Mouse (Mus musculus): Measurements from ENCODE around the gene Nt5c1a. TPM values are rescaled to one million over a fixed set of nuclear protein-coding genes. Genes with fewer than 3 reads are reported as not detected.
"Not testable (repeated sequence)": the region's sequence is repeated elsewhere in the genome, so short reads cannot be mapped to it uniquely, and the experiment has no call there.

The Nt5c1a gene
- polyA plus RNA-seq (2016; fragmentation: Nextera tagmentation; extraction: Ambion mirVana), result not detected in 2 replicates

DNA sequence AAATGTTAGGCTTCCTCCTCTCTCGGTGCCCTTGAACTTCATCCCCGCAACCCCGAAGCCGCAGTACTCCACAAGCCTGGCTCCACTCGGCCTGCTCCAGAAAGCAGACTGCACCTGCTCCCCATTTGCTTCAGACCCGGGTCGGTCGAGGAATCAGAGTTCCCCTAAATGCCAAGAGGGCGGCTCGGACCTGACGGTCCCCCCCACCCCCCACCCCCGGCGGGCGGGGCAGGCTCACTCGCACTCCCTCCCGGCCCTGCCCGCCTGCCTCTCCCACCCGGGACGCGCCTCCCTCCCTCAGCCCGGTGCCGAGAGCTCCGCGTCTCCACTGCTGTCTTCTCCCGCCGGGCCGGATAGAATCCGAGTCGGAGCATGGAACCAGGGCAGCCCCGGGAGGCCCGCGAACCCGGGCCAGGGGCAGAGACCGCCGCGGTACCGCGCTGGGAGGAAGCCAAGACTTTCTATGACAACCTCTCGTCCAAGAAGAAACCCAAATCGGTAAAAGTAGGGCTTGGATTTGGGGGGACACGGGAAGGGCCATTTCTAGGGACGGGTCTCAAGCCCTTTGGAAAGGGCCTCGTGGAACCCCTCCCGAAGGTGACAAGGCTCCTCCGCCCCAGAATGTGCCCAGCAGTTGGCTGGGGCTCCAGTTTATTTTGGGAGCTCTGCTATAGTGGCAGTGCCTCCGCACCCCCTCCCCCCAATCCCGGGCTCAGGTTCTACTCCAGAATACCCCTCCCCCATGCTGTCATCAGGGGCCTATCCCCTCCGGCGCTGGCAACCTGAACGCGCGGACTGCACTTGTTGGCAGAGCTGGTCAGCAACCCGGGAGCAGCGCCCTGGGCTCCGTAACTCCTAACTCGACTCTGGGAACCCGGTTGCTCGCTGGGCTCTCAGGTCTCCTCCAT is at the start of gene Nt5c1a:
TSS of gene Nt5c1a (plus strand) at position 319 of the 908 bp plus-strand sequence.
- Histone ChIP-seq H3K4me1 (replicated peaks) (peaks cover 13% of the 10 kb centered on the region), H3K9ac (replicated peaks) (peak within 1 kb of the TSS; percentile 51), H3K36me3 (no peaks in the 10 kb centered on the region), H3K27me3 (peaks cover 70% of the 10 kb centered on the region), H3K4me3 (replicated peaks) (peak within 1 kb of the TSS; percentile 40), H3K27ac (no peak within 1 kb of the TSS), H3K4me2 (peak within 1 kb of the TSS; percentile 77), H3K9me3 (no peaks in the 10 kb centered on the region)
- 1% methylated on average over 58 of the region's 58 CpGs for WGBS
- ATAC-seq (ENCODE audit: insufficient number of reproducible peaks, insufficient read depth, low FRiP score, low TSS enrichment, low read depth), result peak; percentile 40; the same call in 1 of the 2 replicates

DNA sequence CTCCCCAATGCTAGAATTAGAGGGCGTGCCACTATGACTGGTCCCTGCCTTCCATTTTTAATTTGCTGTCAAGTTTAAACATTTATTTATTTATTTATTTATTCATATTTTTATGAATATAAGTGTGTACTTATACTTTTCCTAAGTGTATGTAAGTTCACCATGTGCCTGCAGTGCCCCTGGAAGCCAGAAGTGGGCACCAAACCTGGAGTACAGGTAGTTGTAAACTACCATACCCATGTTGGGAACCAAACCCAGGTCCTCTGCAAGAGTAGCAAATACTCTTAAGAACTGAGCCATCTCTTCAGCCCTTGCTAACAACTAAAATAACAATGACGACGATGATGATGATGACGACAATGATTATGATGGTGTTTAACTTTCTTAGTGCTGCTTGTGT is 49.3 kb upstream of the Nt5c1a start:
- Histone ChIP-seq H3K4me2 (no peak overlapping the region), H3K4me1 (replicated peaks) (no peaks in the 10 kb centered on the region), H3K4me3 (replicated peaks) (no peak overlapping the region), H3K27ac (no peak overlapping the region), H3K36me3 (no peaks in the 10 kb centered on the region), H3K27me3 (0 out of 2 replicates have a peak, but pooled peaks cover under 1% of the 10 kb centered on the region), H3K9ac (replicated peaks) (no peak overlapping the region), H3K9me3 (no peaks in the 10 kb centered on the region)
- no peak for ATAC-seq (ENCODE audit: insufficient number of reproducible peaks, insufficient read depth, low FRiP score, low TSS enrichment, low read depth)
- 76% methylated on average over 4 of the region's 4 CpGs for WGBS

DNA sequence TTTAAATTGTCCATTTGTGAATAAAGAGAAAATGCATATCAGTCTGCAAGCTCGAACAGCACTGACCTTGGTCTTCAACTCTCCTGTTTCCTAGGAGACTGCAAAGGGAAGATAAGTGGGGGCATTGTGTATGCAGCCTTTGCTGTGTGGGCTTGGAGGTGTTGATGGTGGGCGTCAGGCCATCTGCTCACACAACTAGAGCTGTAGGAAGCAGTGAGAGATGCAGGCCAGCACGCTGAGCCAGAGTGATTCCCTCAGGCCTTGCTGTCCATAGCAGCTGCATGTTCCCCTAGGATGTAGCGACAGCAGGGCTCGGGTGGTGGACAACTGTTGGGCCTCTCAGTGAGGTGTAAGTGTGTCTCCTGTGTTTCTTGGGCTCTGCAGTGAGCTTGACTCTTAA is 48.3 kb upstream of the Nt5c1a start:
- 57% methylated on average over 5 of the region's 5 CpGs for WGBS
- no peaks in the 10 kb centered on the region for H3K27me3 ChIP-seq
- no peaks in the 10 kb centered on the region for H3K9me3 ChIP-seq
- H3K9ac ChIP-seq (replicated peaks), result no peak overlapping the region
- H3K27ac ChIP-seq, result no peak overlapping the region
- H3K4me3 ChIP-seq (replicated peaks), result no peak overlapping the region
- H3K4me2 ChIP-seq, result no peak overlapping the region
- no peaks in the 10 kb centered on the region for H3K4me1 ChIP-seq (replicated peaks)
- ATAC-seq (ENCODE audit: insufficient number of reproducible peaks, insufficient read depth, low FRiP score, low TSS enrichment, low read depth), result no peak
- H3K36me3 ChIP-seq, result no peaks in the 10 kb centered on the region

DNA sequence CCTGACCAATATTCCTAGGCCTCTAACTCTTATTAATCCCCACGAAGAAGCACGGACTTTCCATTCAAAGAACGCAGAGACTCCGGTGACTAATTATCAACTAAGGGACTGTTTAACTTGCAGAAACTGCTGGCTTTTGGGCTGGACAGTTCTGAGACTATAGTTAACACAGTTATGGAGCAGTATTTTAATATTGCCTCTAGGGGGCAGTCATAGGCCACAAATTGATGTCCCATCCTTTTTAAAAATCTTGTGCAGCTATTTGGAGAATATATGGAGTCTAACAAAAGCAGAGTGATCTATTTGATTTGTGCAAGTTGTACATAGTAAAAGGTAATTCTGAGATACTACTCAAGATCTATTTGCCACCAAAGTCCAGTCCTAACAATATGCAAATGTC is 46.3 kb upstream of the Nt5c1a start:
- Histone ChIP-seq H3K4me3 (replicated peaks) (no peak overlapping the region), H3K9me3 (no peaks in the 10 kb centered on the region), H3K4me1 (replicated peaks) (no peaks in the 10 kb centered on the region), H3K36me3 (no peaks in the 10 kb centered on the region), H3K27ac (no peak overlapping the region), H3K27me3 (no peaks in the 10 kb centered on the region), H3K9ac (replicated peaks) (no peak overlapping the region), H3K4me2 (no peak overlapping the region)
- no peak for ATAC-seq (ENCODE audit: insufficient number of reproducible peaks, insufficient read depth, low FRiP score, low TSS enrichment, low read depth)
- WGBS, result 28% methylated on average over 4 of the region's 4 CpGs

DNA sequence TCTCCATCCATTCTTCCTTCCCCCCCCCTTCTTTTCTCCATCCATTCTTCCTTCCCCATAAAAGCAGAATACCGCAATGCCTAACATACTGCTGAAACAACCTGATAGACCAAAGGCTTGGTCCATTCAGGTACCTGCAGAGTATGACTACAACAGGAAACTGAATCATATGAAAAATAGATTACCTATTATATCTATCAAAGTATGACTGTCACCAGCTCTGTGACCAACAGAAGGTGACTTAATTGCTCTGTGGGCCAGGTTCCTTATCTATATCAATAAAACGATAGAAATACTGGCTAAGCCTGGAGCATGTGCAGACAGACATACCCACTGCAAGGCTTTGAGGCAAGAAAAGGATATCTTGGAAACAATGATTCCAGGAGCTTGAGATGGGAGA is 45.9 kb upstream of the Nt5c1a start:
- H3K9me3 ChIP-seq, result no peaks in the 10 kb centered on the region

DNA sequence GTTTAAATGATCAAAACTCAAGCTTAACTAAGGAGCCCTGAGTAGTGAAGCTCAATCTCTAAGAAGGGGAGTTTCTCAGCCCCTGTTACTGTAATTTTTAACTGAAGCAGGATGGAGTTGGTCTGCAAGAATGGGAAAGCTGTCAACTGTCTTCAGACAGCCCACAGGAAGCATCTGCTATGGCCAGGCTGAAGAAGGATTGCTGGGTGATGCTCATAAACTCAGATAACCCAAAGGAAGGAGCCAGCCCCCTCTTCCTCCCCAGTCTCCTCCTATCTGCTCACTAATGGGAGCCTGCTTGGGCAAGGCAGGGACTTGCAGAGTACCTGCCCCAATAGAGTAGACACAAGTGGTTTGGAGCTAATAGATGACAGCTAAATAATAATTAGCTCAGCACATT is 45.5 kb upstream of the Nt5c1a start:
- no peak overlapping the region for H3K27ac ChIP-seq
- no peaks in the 10 kb centered on the region for H3K9me3 ChIP-seq
- no peaks in the 10 kb centered on the region for H3K36me3 ChIP-seq
- H3K27me3 ChIP-seq, result no peaks in the 10 kb centered on the region
- no peak overlapping the region for H3K4me3 ChIP-seq (replicated peaks)
- H3K4me1 ChIP-seq (replicated peaks), result no peaks in the 10 kb centered on the region
- no peak overlapping the region for H3K9ac ChIP-seq (replicated peaks)
- no peak for ATAC-seq (ENCODE audit: insufficient number of reproducible peaks, insufficient read depth, low FRiP score, low TSS enrichment, low read depth)
- H3K4me2 ChIP-seq, result no peak overlapping the region

More for the DNA sequence above, 45.9 kb upstream of the Nt5c1a start:
- H3K9ac ChIP-seq (replicated peaks), result no peak overlapping the region
- H3K4me2 ChIP-seq, result no peak overlapping the region
- no peak overlapping the region for H3K27ac ChIP-seq
- 63% methylated on average over 2 of the region's 2 CpGs for WGBS
- ATAC-seq (ENCODE audit: insufficient number of reproducible peaks, insufficient read depth, low FRiP score, low TSS enrichment, low read depth), result no peak
- H3K4me3 ChIP-seq (replicated peaks), result no peak overlapping the region
- H3K4me1 ChIP-seq (replicated peaks), result no peaks in the 10 kb centered on the region
- H3K36me3 ChIP-seq, result no peaks in the 10 kb centered on the region
- H3K27me3 ChIP-seq, result no peaks in the 10 kb centered on the region

DNA sequence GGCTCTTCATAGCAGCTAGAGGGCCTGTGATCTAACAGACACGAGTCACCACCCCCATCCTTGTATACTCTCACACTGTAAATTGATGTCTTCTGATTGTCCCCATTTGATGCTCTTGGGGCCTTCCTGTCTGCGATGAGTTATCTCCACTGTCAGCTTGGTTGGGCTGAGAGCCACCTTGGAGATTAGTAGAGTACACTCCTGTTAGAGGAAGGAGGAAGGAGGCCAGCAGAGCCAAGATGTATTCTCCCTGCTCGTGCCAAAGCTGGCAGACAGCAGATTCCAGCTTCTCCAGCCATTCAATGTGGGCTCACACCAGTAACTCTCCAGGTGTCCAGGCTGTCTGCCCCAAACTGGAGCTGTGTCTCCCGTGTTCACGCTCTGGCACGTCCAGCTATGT is 40.7 kb upstream of the Nt5c1a start:
- Histone ChIP-seq H3K4me2 (no peak overlapping the region), H3K9me3 (no peaks in the 10 kb centered on the region; the same call in 1 of the 2 replicates), H3K36me3 (no peaks in the 10 kb centered on the region), H3K27ac (no peak overlapping the region), H3K9ac (replicated peaks) (no peak overlapping the region), H3K4me1 (replicated peaks) (0 out of 2 replicates have a peak, but pooled peaks cover 7% of the 10 kb centered on the region), H3K4me3 (replicated peaks) (no peak overlapping the region), H3K27me3 (peaks cover 20% of the 10 kb centered on the region)
- WGBS, result 74% methylated on average over 6 of the region's 6 CpGs
- no peak for ATAC-seq (ENCODE audit: insufficient number of reproducible peaks, insufficient read depth, low FRiP score, low TSS enrichment, low read depth)

DNA sequence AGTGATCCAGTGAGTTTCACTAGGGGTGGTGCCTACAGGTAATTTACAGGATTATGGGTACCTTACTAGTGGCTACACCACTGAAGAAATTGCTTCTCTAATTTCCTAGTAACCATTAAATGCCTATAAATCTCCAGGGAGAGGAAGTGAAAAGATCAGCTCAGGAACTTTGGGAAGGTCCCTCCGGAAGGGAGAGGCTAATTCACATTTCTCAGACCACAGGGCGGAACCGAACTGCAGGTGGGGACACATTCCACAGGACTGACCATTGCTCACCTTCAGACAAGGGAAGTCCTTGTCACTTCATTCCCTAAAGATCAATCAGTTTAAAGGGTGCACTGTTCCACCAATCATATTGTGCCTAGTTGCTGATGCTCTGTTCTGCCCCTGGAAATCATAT is 40.1 kb upstream of the Nt5c1a start:
- peaks cover 20% of the 10 kb centered on the region for H3K27me3 ChIP-seq
- H3K4me1 ChIP-seq (replicated peaks); H3K36me3 ChIP-seq; ATAC-seq (ENCODE audit: insufficient number of reproducible peaks, insufficient read depth, low FRiP score, low TSS enrichment, low read depth); H3K4me3 ChIP-seq (replicated peaks); H3K27ac ChIP-seq; H3K9me3 ChIP-seq; H3K4me2 ChIP-seq; H3K9ac ChIP-seq (replicated peaks): not testable (repeated sequence)
- 65% methylated on average over 3 of the region's 3 CpGs for WGBS

DNA sequence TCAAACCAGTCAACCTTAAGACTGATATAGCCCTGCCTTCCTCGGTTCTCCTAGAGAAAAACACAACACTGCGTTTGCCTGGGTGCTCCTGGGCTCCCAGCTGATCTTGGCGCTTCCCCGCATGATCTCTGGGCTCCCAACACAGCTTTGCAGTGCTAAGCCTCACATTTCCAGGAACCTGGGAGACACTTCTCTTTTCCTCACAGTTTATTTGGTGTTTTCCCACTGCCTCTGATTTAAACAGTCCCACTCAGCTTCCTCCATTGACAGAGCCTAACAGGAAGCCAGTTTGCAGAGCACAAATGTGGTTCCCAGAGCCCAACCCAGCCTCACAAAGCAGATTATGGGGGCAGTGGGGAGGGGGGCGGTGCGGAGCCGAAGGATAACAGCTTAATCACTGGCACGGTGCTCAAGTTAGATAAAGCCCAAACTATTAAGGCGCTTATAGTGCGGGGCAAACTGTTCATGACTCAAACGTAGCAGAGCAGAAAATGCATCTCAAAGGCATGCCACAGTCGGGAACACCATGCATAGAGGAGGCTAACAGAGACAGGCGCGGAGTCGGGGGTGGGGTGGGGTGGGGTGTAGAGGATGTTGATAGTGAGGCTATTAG is 38.9 kb upstream of the Nt5c1a start:
- Histone ChIP-seq H3K36me3 (no peaks in the 10 kb centered on the region), H3K4me1 (replicated peaks) (0 out of 2 replicates have a peak, but pooled peaks cover 7% of the 10 kb centered on the region), H3K4me2 (peak overlapping the region; percentile 38), H3K9me3 (no peaks in the 10 kb centered on the region; the same call in 1 of the 2 replicates), H3K27ac (no peak overlapping the region), H3K27me3 (peaks cover 20% of the 10 kb centered on the region), H3K9ac (replicated peaks) (no peak overlapping the region), H3K4me3 (replicated peaks) (0 out of 2 replicates have a peak overlapping the region, but pooled peaks have one; percentile 10)
- 18% methylated on average over 15 of the region's 15 CpGs for WGBS
- no peak for ATAC-seq (ENCODE audit: insufficient number of reproducible peaks, insufficient read depth, low FRiP score, low TSS enrichment, low read depth)

DNA sequence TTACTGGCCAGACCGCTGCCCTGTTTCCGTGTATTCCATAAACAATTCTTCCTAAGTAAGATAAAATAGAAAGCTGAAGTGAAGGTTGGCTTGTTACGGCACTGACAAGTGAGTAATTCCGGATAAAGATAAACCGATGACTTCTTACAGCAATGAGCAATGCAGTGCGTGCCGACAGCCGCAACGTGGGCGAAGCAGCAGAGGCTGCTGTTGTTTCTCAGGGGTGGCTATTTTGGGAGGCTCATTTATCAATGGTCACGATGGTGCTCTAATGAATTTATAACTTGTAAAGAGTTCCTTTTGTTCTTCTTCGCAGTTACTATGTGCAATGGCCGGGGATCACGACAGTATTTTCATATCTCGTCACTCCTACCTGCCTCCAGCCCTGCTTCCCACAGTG is 37.1 kb upstream of the Nt5c1a start:
- Histone ChIP-seq H3K36me3 (no peaks in the 10 kb centered on the region), H3K27me3 (peaks cover 20% of the 10 kb centered on the region), H3K9ac (replicated peaks) (no peak overlapping the region), H3K9me3 (peaks cover under 1% of the 10 kb centered on the region; the same call in 1 of the 2 replicates), H3K4me1 (replicated peaks) (0 out of 2 replicates have a peak, but pooled peaks cover 7% of the 10 kb centered on the region), H3K4me3 (replicated peaks) (no peak overlapping the region), H3K27ac (no peak overlapping the region), H3K4me2 (no peak overlapping the region)
- WGBS, result 80% methylated on average over 15 of the region's 15 CpGs
- ATAC-seq (ENCODE audit: insufficient number of reproducible peaks, insufficient read depth, low FRiP score, low TSS enrichment, low read depth), result no peak

DNA sequence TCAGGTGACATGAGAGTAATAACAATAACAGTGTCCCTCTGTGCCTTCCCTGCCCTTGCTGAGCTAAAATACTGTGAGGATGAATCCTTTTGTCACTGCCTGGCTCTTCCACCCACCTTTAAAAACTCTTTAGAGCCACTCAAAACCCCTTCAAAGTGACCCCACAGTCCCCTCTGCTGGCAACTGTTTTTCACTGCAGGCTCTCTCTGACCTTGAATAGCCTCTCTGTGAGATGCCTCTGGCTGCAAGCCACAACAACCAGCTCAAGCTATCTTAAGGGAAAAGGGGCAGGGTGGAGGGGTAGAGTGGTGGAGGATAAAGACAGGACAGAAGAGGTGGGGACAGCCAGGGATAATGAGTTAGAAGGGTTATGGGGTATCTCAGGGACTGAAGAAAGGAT is 29.5 kb upstream of the Nt5c1a start:
- peaks cover 6% of the 10 kb centered on the region; the same call in 1 of the 2 replicates for H3K9me3 ChIP-seq
- no peak for ATAC-seq (ENCODE audit: insufficient number of reproducible peaks, insufficient read depth, low FRiP score, low TSS enrichment, low read depth)
- H3K36me3 ChIP-seq, result no peaks in the 10 kb centered on the region
- H3K27me3 ChIP-seq, result peaks cover 34% of the 10 kb centered on the region
- H3K4me1 ChIP-seq (replicated peaks), result no peaks in the 10 kb centered on the region
- H3K4me3 ChIP-seq (replicated peaks), result no peak overlapping the region
- no peak overlapping the region for H3K27ac ChIP-seq
- no peak overlapping the region for H3K4me2 ChIP-seq
- no peak overlapping the region for H3K9ac ChIP-seq (replicated peaks)

Data from limb, embryonic 12.5 days (tissue).